Mouse (Mus musculus): ENCODE data around the gene Nectin2. TPM values are rescaled to one million over a fixed set of nuclear protein-coding genes. Genes with fewer than 3 reads are reported as not detected.
"Not testable (repeated sequence)": the region's sequence is repeated elsewhere in the genome, so short reads cannot be mapped to it uniquely, and the experiment has no call there.

The Nectin2 gene
- 10 to 100 TPM; 13.3 to 14.6 TPM for total RNA-seq (2021)
- long read RNA-seq, experiment 1, transcript Nectin2-202 (6 exons, 1,955 nt) = major isoform, 22 of 26 reads
- long read RNA-seq, experiment 1, partial matches to known transcripts = 0 of 26 reads
- long read RNA-seq, experiment 1, other reads (novel, unspliced or antisense) = 0 of 26 reads
- long read RNA-seq, experiment 2, transcript Nectin2-202 (6 exons, 1,955 nt) = major isoform, 20 of 29 reads
- long read RNA-seq, experiment 2, transcript Nectin2-201 (9 exons, 2,735 nt) = minor isoform, 6 of 29 reads
- long read RNA-seq, experiment 2, partial matches to known transcripts = 0 of 29 reads
- long read RNA-seq, experiment 2, other reads (novel, unspliced or antisense) = 3 of 29 reads

DNA sequence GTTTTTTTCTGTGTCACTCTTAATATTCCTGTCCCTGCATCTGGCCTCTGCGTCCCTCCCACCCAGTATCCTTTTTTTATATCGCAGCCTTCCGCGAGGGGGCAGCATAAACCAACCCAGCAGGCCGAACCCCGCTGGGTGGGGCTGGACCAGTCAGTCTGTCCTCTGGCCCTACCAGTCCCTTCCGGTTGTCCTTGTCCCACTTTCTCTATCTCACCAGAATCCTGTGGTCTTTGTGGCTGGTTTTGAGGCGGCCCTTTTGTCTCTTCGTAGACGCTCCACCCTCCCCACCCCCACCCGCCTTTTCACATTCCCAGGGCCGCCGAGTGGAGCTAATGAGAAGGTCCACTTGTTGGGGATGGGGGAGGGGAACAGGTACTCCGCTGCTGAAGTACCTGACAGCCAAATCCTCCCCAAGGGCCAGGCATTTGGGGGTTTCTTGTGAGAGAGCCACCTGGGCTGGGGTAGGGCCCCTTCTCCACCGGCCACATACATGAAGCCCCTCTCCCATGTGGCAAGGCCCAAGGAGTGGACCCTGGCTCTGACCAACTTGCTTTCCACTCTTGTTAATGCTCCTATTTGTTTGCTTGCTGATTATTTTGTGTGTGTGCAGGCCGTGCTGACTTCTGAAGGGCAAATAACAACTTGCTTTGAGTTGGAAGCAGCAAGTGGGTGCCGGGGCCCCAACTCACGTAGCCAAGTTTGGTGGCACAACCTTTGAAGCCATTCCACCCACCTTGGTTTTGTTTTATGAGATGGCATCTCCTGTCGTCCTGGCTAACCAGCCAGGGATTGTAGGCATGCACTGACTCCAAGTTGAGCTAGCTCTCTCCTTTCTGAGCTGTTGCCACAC, at the start of gene Nectin2:
Gene Nectin2 (minus strand): TSS at position 267 of the 853 bp plus-strand sequence.
- DNase-seq = peak; percentile 90

DNA sequence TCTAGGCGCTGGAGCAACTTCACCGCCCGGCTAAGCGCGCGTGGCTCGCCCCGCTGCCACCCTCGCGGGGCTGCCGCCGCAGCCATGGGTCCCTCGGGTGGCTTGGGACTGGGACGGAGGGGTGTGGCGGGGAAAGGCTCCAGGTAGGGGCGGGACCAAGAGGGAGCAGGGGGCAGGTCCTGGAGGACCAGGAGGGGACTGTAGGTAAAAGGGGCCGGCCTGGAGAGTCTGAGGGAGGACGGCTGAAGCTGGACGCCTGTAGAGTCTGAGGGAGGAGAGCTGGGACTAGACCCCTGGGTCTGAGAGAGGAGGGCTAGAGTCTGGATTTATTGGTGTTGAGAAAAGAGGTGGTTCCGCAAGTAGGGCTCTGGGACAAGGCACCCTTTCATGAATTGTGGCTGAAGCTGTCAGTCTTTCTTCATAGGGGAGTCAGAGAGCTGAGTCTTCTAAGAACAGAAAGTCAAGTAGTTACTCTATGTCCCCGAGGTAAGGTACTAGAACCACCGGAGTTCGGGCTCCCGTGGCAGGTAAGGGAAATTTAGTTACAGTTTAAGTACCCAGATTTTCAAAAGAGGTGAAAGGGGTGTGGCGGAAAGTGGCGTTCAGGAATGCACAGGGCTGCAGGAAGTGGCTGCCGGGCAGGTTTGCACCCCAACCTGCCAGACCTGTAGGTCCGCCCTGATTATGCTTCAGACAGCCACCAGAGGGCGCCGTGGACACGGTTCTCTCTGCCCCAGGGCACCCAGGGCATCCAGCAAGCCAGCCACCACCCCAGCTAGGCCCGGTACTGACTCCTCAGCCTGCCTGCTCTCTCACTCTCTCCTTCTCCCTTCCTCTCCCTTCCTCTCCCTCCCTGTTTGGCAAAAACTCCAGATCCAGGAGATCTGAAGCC, 46.7 kb upstream of the Nectin2 start, which contains the start of gene Cblc:
Gene Cblc (minus strand): TSS at position 113 of the 892 bp plus-strand sequence.
- DNase-seq = peak; percentile 83

DNA sequence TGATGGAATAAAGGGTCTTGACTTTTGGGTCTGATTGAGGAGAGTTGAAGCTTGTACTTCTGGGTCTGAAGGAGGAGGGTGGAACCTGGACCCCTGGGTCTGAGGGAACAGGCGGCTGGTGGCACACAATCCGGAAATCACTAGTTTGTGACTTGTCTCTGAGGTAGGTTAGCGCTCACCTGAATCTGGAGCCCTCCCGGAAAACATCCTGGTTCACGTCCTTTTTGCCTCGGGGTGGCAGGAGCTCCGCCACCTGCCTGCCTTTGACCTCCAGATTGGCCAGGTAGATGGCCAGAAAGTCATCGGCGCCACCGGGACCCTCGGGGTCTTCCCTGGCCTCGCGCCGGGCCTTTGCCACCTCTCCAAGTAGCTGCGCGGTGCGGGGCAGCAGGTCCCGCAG, 46.0 kb upstream of the Nectin2 start:
- no peak for DNase-seq

DNA sequence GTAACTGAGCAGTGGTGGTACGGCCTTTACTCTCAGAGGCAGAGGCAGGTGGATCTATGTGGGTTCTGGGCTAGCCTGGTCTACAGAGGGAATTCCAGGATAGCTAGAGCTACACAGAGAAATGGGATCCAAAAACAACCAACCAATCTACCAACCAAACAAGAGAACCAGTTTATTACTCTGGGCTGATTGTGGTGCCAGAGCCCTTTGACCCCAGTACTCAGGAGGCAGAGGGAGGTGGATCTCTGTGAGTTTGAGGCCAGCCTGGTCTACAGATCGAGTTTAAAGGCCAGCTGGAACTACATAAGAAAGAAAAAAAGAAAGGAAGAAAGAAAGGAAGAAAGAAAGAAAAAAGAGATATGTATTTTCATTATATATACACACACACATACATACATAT, 45.0 kb upstream of the Nectin2 start:
- DNase-seq = no peak

DNA sequence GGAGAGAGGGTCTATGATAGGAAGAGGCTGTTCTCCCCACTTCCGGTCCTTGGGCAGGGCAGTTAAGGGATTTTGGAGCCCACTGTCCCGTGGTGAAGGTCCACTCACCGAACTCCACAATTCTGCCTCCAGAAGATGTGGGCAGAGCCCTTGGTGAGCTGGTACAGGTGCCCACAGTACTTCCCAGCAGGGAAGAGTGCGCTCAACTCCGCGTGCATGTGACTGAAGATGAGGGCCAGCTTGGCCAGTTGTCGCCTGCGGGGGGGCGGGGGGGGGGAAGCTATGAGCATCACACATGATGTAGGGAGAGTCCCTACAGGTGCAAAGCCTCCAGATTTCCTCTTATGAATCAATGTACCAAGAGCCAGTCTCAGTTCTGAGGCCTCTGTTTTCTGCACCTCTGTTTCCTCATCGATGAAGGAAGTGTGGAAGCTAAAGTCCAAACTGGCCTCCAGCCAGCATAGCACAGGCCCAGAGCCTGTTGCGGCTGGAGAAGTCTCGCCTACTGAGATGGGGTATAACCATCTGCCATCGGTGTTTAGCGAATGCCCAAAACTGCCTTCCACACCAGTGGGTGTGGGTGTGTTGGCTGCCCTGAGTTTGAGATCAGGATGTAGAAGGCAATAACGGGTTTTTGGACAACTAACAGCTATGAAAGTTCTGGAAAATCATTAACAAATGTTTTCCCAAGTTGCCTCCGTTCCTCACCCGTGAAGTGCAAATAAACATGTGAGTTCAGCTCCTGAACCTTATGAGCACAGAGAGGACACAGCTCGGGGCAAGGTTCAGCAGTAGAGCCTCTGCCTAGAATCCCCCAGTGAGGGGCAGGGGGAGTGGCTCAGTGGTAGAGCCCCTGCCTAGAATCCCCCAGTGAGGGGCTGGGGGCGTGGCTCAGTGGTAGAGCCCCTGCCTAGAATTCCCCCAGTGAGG, 42.7 kb upstream of the Nectin2 start:
- no peak for DNase-seq

DNA sequence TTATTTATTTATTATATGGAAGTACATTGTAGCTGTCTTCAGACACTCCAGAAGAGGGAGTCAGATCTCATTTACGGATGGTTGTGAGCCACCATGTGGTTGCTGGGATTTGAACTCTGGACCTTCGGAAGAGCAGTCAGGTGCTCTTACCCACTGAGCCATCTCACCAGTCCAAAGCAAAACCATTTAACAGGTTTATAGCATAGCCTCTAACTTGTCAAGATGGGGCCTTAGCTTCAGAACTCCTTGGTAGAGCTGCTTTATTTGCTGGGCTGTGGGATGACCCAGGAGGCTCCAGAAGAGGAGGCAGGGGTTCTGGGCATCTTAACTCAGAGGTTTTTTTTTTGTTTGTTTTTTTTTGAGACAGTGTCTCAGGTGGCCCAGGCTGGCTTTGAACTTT, 41.2 kb upstream of the Nectin2 start:
- not testable (repeated sequence) for DNase-seq

DNA sequence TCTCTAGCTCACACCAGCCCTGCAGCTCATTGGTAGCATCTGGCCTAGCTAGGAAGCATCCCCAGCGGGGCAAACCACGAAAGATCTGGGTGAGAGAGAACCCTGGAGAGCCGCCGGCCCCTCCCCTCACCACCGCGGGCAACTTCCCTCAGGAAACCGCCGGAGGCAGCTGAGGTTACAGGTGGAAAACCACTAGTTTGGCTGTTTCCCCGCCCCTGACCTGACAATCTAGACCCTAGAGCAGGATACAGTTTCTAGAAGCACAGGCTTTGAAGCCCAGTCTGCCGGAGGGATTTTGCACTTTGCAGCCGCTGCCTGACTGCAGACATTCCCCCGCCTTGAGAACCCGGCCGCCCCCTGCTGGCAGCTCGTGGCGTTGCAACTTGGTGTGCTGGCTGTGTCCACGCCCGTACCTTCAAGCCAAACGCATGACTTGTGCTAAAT, 39.6 kb upstream of the Nectin2 start:
- peak; percentile 98 for DNase-seq

DNA sequence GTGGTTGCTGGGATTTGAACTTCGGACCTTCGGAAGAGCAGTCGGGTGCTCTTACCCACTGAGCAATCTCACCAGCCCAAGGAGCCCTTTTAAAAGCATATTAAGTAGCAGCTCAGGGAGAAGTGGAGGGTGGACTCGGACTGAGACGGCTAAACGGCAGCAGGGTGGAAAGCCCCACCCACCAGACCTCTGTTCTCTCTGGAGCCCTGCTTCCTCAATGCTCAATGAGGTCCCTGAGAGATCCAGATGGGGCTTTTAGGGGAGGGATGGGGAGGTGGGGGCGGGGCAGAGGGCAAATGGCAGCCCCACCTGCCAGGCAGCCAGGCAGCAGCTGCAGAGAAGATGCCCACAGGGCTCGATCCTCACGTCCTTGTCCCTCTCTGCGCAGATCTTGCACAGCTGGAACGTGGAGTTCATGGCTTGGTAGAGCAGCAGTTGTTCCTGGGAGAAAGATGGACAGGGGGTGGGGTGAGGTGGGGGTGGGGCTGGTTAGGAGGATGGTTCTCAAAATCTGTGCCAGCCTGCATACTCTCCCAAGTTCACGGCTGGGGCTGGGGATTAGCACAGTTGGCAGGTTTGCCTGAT, 35.7 kb upstream of the Nectin2 start:
- DNase-seq = no peak

DNA sequence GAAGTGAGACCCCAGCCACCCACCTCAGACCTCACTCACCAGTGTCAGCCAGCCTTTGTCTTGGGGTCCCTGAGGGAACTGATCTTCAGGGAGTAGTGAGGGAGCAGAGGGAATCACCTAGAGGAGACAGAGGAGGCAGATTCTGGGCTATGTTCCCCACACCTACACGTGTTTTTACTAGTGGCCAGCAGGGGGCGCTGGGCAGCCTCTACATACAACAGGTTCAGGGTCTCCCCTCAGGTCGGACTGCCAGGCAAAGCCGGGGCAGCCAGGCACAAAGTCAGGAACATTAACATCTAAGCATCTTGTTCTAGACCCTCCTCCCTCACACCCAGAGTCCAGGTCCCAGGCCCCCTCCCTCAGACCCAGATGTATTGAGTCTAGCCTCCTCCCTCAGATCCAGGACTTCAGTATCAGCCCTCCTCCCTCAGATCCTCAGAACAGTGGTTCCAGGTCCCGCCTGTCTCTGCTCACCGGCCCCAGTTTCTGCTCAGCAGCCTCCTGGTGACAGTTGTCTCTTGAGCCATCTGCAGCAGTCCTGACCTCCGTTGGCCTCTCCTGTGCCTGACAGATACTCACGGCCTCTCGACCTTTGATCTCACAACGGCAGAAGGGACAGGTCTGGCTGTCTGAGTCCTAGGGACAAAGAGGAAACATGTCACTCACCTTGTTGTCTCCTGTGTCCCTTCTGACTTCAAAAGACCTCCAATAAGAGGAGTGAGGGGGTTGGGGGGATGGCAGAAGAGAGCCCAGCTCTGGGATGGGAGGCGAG, 34.7 kb upstream of the Nectin2 start:
- DNase-seq = no peak

DNA sequence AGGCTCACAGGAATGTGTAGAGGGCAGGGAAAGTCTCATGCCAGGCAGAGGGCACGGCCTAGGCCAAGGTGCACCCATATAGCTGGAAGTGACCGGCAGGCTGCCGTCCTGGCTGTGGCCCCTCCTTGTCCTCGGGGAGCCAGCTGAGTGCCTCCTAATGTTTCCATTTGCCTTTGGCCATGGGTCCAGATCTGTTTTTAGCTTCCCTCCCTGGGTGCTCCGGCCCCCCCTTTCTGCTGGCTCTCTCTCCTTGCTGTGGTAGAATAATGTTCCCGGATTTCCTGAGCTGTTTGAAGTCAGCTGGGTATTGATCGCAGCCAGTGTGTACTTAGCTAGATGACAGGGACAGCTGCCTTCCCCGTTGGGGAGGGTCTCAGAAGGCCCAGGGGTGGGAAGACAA, 33.3 kb upstream of the Nectin2 start:
- DNase-seq = peak; percentile 58

DNA sequence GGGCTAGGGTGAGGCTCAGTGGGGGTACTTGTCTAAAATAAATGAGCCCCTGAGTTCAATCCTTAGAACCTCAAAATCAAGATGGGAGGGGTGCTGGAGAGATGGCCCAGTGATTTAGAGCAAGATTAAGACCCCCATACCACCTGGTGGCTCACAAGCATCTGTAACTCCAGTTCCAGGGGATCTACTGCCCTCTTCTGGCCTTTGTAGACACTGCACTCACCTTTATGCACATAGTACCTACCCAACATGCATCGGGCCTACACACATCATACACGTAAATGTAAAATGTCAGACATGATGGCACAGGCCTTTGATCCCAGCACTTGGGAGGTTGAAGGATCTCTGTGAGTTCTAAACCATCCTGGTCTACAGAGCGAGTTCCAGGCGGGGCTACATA, 32.4 kb upstream of the Nectin2 start:
- peak; percentile 41 for DNase-seq

DNA sequence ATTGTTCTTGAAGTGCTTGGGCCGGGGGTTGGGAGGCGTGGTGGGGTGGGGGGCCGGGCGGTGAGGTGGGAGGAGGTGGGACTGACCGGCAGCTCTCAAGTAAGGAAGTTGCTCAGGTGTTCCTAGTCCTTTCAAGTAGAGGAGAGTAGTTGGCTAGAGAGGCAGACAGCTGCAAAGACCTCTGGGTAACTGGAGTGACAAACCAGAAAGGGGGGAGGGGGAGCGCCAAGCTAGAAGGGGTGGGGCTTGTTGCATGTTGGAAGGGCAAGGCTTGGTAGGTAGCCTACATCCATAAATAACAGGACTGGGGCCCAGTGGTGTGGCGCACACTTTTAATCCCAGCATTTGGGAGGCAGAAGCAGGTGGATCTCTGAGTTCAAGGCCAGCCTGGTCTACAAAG, 31.5 kb upstream of the Nectin2 start:
- DNase-seq = no peak

DNA sequence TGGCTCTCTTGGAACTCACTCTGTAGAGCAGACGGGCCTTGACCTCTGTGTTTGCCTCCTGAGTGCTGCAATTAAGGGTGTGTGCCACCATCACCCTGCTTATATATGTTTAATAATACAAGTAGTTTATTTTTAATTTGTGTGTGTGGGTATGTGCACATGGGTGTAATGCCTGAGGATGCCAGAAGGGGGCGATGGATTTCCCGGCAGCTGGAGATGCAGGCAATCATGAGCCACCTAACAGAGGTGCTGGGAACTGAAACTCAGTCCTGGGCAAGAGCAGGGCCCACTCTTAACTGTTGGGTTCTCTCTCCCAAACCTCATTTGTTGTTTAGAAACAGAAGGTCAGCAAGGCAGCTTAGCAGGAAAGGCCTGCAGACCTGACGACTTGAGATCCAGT, 29.6 kb upstream of the Nectin2 start:
- DNase-seq = no peak

DNA sequence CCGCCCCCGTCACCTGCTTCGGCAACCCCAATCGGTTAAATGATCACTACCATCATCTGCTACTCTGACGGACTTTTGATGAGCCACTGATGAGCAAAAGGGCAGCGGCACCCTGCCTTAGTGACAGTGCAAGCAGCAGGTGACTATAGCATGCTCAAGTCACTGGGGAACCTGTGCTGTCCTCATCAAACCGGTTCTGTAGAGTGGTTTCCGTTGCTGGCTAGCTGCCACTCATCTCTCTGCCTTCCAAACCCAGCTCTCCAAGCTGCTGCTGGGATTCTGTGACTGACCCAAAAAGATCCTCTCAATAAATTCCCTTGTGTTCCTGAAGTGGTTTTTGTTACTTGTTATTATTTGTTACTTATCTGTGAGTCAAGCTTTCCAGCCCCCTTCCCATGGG, 28.4 kb upstream of the Nectin2 start:
- no peak for DNase-seq

DNA sequence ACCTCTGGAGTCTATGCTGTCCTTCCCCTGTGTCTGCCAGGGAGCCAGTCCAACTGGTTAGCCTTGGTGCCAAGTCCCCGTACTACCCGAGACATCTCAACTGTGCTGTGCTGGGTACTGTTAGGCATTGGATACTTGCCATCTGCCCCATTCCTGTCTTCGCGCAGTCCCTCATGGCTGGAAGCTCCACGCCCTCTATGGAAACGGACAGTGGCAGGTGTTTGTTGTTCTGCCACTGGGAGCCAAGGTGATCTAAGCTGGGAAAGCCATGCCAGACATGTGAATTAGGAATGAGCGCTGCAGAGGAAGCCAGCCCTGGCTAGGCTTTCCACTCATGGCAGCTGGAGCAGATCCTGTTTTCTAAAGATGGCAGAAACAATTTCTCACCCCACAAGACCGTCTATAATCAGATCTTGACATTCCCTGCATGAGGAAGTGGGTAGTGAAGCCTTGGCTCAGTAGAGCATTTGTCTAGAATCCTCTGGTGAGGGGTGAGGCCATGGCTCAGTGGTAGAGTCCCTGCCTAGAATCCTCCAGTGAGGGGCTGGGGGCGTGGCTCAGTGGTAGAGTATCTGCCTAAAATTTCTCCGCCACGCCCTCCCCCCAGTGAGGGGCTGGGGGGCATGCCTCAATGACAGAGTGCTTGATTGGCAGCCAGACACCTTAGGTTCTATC, 26.9 kb upstream of the Nectin2 start:
- DNase-seq = peak; percentile 59

DNA sequence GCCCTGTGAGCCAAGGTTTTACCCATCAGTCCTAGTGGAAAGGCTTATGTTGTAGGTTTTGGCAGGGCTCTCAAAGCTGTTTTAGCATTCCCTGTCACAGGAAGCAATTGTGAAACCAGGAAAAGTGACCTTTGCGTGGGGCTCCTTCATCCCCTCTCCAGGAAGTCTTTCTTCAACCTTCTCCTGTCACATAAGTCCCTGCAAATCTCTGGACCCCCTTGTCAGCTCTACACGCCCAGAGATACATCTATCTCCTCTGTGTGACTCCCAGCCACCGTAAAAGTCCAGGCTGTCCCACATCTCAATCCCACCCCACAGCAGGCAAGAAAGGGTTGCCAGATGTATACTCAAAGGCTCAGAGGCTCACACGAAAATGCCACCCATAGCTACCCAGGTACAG, 21.4 kb upstream of the Nectin2 start:
- no peak for DNase-seq

DNA sequence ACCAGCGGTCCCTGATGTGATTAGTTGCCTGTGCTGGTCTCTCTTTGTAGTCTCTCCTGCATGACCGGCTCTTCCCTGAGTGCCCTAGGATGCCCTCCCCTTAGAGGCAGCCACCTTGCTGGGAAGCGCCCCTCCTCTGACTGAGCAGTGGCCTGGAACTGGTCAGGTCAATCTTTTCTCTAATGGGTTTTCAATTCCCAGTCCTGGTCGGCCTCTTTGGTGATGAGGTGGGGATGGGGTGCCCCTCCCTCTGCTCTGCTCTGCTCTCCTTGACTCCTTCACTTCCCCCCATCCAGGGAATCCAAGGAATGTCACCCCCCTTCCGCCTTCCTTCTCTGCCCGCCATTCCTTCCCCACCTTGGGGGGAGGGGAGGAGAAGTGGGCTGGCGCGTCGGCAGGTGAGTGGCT, 20.7 kb upstream of the Nectin2 start, which contains the start of gene Bcam:
Gene Bcam (minus strand): TSS at position 33 of the 408 bp plus-strand sequence.
- no peak for DNase-seq

DNA sequence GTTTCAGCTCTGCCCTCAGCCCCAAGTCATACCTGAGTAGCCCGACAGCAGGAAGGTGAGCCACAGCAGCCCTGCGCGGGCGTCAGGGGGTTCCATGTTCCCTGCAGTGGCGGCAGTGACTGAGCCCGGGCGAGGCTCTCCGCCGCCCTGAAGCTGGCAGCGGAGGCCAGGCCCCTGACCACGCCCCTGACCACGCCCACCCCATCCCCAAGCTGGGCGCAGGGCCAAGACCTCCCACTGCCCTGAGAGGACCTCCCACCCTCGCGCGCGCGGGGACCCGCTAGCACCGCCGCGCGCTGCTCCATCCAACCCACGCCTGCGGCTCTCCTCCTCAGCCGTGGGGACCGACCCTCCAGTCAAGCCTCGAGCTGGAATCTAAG, 20.1 kb upstream of the Nectin2 start:
- peak; percentile 87 for DNase-seq
